8 mouse cellular contexts compared by ENCODE assay signal in genomic region chr6:41605061-41605793, GRCm38 (mm10). TPM values are rescaled to one million over a fixed set of nuclear protein-coding genes. Genes with fewer than 3 reads are reported as not detected.
DNase-seq lines count a peak whose midpoint lies in the region; TF ChIP-seq lines count a peak whose summit lies in the region.

Ephb6 (plus strand) TSS chr6:41605482.

- no peak for TF ChIP-seq POLR2A in bone marrow, adult 2 months (IDR thresholded peaks at IDR 0.05; ENCODE audit: borderline replicate concordance, control insufficient read depth, low read depth, low read length)

- H3K36me3 ChIP-seq in hindbrain, embryonic 10.5 days = no peaks in the 10 kb centered on the region

- under 1% methylated on average over 68 of the region's 68 CpGs for WGBS in bone marrow, adult 2 months
- under 1% methylated on average over 68 of the region's 68 CpGs for WGBS in hindbrain, embryonic 10.5 days

- no peaks in the 10 kb centered on the region for H3K9me3 ChIP-seq in hindbrain, embryonic 10.5 days

- DNase-seq in ES-CJ7 (ENCODE audit: low read depth, low spot score) = peak; percentile 68
- DNase-seq in forelimb bud, embryonic 11.5 days (ENCODE audit: low read depth, low spot score) = peak; percentile 77
- DNase-seq in hindbrain, embryonic 10.5 days (ENCODE audit: low spot score) = peak; percentile 88
- DNase-seq in layer of hippocampus, postnatal 14 days (ENCODE audit: low spot score in 2 of 2) = peak; percentile 58 to 59
- peak; percentile 77 for DNase-seq in lung, postnatal 36 days
- peak; percentile 92 for DNase-seq in retina, postnatal 1 day
- peak; percentile 92 for DNase-seq in thymus, postnatal 4 days

- peaks cover 9% of the 10 kb centered on the region for H3K27me3 ChIP-seq in hindbrain, embryonic 10.5 days (ENCODE audit: insufficient read depth, poor library complexity, severe bottlenecking)

- TF ChIP-seq CTCF in bone marrow, adult 2 months (IDR thresholded peaks at IDR 0.05; ENCODE audit: control insufficient read depth, insufficient read depth, low read length) = no peak

- peak within 1 kb of the TSS; percentile 41; the same call in 1 of the 2 replicates for H3K27ac ChIP-seq in bone marrow, adult 2 months (ENCODE audit: control insufficient read depth, insufficient read depth, low read depth, low read length, poor library complexity)
- H3K27ac ChIP-seq in hindbrain, embryonic 10.5 days = peak within 1 kb of the TSS; percentile 95

- no peaks in the 10 kb centered on the region for H3K4me1 ChIP-seq in bone marrow, adult 2 months (ENCODE audit: control insufficient read depth, insufficient read depth, low read length)
- H3K4me1 ChIP-seq in hindbrain, embryonic 10.5 days (replicated peaks) = peaks cover 12% of the 10 kb centered on the region

- peak within 1 kb of the TSS; percentile 55 for H3K4me3 ChIP-seq in bone marrow, adult 2 months (replicated peaks; ENCODE audit: control insufficient read depth, low read depth, low read length)
- peak within 1 kb of the TSS; percentile 73 for H3K4me3 ChIP-seq in hindbrain, embryonic 10.5 days

RNA-seq across cellular contexts. Expression of gene Ephb6, which starts in this region (rescaled TPM):
- polyA plus RNA-seq in bone marrow, adult 2 months (2011; ENCODE audit: insufficient read depth, insufficient read length, low replicate concordance, missing spikeins) = 2.4 TPM in 1 of 2 replicates, not detected in the other
- polyA plus RNA-seq in hindbrain, embryonic 10.5 days (2016; fragmentation: Nextera tagmentation; extraction: Ambion mirVana) = 13.4 and 13.9 TPM in 2 replicates
- 10 to 100 TPM; 61.1 to 62.1 TPM for total RNA-seq in layer of hippocampus, postnatal 14 days (2021)

Comparison
In these comparisons a context has a peak if more than half of its experiments do, and no peak if none do; other contexts are left out.
1. Peak in every context shown above with its lines: DNase-seq, H3K4me3 ChIP-seq and H3K27ac ChIP-seq.